Mouse (Mus musculus) midbrain, embryonic 14.5 days (tissue): Measurements from ENCODE around the gene Cenpi. TPM values are rescaled to one million over a fixed set of nuclear protein-coding genes. Genes with fewer than 3 reads are reported as not detected.

ENCODE experiments used
- ATAC-seq: fragments of 200-750 bp; cut with Nextera tagmentation; 2 replicates; pipeline ENCODE4 v1.8.0; 2017; ENCODE audit warnings: moderate number of reproducible peaks, moderate library complexity; ENCODE audit not compliant: low FRiP score, low TSS enrichment
- DNase-seq: peaks from one replicate; pipeline ENCODE4 v3.0.0-alpha.2; 2015
- H3K27ac ChIP-seq: fragments of 300-500 bp; sonication (generic); replicated peaks from 2 replicates; pipeline ENCODE4 v1.5.1; 2014; ENCODE audit warnings: mild to moderate bottlenecking, low read depth, low read length, moderate library complexity
- H3K27me3 ChIP-seq: fragments of 300-500 bp; sonication (generic); 2 replicates; pipeline ENCODE4 v1.6.1; 2014; ENCODE audit warnings: low read length, control low read depth, mixed read lengths; ENCODE audit not compliant: control insufficient read depth, insufficient read depth
- H3K36me3 ChIP-seq: fragments of 300-500 bp; sonication (generic); 2 replicates; pipeline ENCODE4 v1.6.1; 2014; ENCODE audit warnings: low read length, control low read depth; ENCODE audit not compliant: control insufficient read depth, insufficient read depth
- H3K4me1 ChIP-seq: fragments of 300-500 bp; sonication (generic); 2 replicates; pipeline ENCODE4 v1.6.1; 2014; ENCODE audit warnings: mild to moderate bottlenecking, antibody characterized with exemption, low read length, control low read depth; ENCODE audit not compliant: control insufficient read depth, insufficient read depth
- H3K4me2 ChIP-seq: fragments of 300-500 bp; sonication (generic); 2 replicates; pipeline ENCODE4 v1.6.1; 2014; ENCODE audit warnings: mild to moderate bottlenecking, low read length, moderate library complexity
- H3K4me3 ChIP-seq: fragments of 300-500 bp; sonication (generic); replicated peaks from 2 replicates; pipeline ENCODE4 v1.5.1; 2014; ENCODE audit warnings: low read depth, low read length
- H3K9ac ChIP-seq: fragments of 300-500 bp; sonication (generic); replicated peaks from 2 replicates; pipeline ENCODE4 v1.6.1; 2014; ENCODE audit warnings: mild to moderate bottlenecking, low read length, moderate library complexity
- H3K9me3 ChIP-seq: fragments of 300-500 bp; sonication (generic); 2 replicates; pipeline ENCODE4 v1.6.1; 2016; ENCODE audit warnings: low read length, control low read depth, mixed read lengths; ENCODE audit not compliant: control insufficient read depth
- WGBS: fragments of 180-500 bp; shearing (Covaris S2); extraction: QIAGEN DNeasy Blood & Tissue Kit; methylation state at CpG from one replicate; pipeline ENCODE4 v1.1.7; 2014; 5-methylcytosine and 5-hydroxymethylcytosine counted together
- polyA plus RNA-seq: library from polyadenylated mRNA; unstranded; fragments of >200 nt; fragmentation: Nextera tagmentation; extraction: Ambion mirVana; gene quantifications from 2 replicates; pipeline ENCODE4 v1.2.1, GENCODE M21; 2014

Cenpi gene
- polyA plus RNA-seq, 1 experiment from 2014 or later: 8.6 TPM

DNA sequence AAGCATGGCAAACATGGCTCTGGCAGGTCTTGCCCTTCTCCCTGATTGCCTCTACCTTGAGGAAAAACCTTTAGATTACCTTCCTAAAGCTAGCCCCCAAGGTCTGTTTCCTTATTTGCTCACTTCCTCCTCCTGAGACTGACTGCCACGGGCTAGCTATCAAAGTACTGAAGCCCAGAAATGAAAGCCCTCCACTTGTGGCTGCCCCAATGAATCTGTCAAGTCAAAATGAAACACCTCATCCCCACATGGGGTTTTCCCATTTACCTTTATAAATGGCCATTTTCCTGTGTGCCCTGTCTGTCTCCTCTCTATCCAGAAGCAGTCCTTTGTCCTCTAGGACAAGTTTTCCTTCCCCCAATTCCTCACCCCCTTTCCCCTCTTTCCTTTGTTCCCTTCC, 66.3 kb downstream of the Cenpi start:
- Histone ChIP-seq H3K4me3 (no peak overlapping the region), H3K9ac (no peak overlapping the region), H3K36me3 (no peaks in the 10 kb centered on the region), H3K27ac (no peak overlapping the region), H3K27me3 (no peaks in the 10 kb centered on the region), H3K9me3 (no peaks in the 10 kb centered on the region), H3K4me1 (no peaks in the 10 kb centered on the region), H3K4me2 (no peak overlapping the region)
- DNase-seq (no peak), ATAC-seq (no peak)
- WGBS: 61% methylated on average over 1 of the region's 1 CpGs

DNA sequence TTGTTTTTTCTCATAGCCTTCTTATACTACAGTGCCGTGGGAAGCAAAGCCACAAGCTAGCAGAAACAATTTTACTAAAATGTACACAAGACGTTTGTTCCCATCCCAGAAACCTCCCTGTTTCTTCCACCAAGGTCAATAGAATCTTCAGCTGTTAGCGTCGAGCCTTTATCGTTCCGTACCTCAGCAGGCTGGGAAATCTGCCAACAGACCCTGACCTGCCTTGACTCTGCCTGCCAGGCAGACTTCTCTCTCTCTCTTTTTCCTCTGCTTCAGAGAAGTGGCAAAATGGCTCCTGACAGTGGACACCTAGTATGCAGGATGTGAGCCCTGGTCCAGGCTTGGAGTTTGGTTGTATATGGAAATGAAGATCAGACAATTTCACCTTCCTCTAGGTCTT, 77.0 kb downstream of the Cenpi start:
- Histone ChIP-seq H3K4me2 (no peak overlapping the region), H3K9ac (no peak overlapping the region), H3K36me3 (no peaks in the 10 kb centered on the region), H3K27me3 (no peaks in the 10 kb centered on the region), H3K27ac (no peak overlapping the region), H3K9me3 (no peaks in the 10 kb centered on the region), H3K4me3 (no peak overlapping the region), H3K4me1 (no peaks in the 10 kb centered on the region)
- 88% methylated on average over 6 of the region's 6 CpGs for WGBS
- DNase-seq (no peak), ATAC-seq (no peak)

DNA sequence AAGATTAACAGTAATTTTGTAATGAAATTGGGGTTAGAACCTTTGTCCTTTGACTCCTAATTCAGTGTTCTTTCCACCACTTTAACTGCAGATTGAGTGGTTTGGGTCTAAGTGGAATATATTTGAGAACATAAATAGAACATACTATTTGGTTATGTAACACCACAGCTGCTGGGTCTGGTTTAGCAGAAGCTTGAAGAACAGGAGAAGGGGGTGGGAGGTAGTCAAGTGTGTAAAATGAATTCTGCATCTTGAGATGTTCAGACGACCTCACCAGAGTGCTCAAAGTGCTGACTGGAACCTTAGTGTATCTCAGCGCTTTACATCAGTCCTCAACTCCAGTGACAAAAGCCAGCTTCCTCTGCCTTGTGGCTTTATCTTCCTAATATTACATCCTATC, 91.1 kb downstream of the Cenpi start:
- no peak overlapping the region for H3K4me3 ChIP-seq
- no peaks in the 10 kb centered on the region for H3K4me1 ChIP-seq
- no peaks in the 10 kb centered on the region for H3K36me3 ChIP-seq
- no peak for DNase-seq
- H3K9me3 ChIP-seq: no peaks in the 10 kb centered on the region
- H3K9ac ChIP-seq: no peak overlapping the region
- 61% methylated on average over 2 of the region's 2 CpGs for WGBS
- no peak overlapping the region for H3K4me2 ChIP-seq
- H3K27me3 ChIP-seq: no peaks in the 10 kb centered on the region
- no peak overlapping the region for H3K27ac ChIP-seq
- no peak for ATAC-seq

DNA sequence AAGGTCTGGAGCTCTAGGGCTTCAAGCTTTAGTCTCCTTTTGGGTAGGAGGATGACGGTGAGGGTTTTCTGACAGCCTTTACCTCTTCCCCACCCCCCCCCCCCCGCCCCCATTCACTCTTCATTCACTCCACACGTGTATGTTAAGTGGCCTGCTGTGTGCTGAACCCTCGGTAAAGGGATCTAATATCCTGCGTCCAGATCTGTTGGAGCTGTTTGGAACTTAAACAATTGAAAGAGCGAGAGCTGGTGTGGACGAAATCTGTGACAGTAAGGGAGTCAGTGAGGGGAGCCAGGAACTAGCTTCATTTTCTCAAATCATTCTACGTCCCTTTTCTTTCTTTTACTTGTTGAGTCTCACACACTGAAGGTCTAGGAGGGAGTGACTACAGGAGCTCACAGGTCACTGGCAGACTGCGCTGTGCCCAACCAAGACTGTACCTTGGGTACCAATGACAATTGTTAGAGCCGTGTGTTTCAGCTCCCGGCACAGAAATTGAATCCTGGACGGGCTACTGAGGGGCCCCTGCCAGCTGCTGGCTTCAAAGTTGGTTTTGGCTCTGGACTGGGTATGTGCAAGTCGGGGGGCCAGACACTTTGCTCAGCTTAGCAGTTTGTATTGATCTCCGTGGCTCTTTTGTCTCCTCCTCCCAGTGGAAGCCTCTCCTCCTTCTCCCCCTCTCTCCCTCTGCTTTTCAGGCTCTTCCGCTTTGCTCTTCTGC, 96.1 kb downstream of the Cenpi start, which contains the start of gene Drp2:
Gene Drp2 (plus strand): TSS at position 689 of the 721 bp plus-strand sequence.
- 24% methylated on average over 15 of the region's 15 CpGs for WGBS
- Histone ChIP-seq H3K36me3 (no peaks in the 10 kb centered on the region), H3K27ac (peak within 1 kb of the TSS; percentile 83), H3K4me3 (peak within 1 kb of the TSS; percentile 39), H3K9ac (peak within 1 kb of the TSS; percentile 58), H3K4me1 (no peaks in the 10 kb centered on the region), H3K9me3 (no peaks in the 10 kb centered on the region), H3K27me3 (no peaks in the 10 kb centered on the region), H3K4me2 (peak within 1 kb of the TSS; percentile 57)
- peak; percentile 59 for DNase-seq
- peak; percentile 66 for ATAC-seq

DNA sequence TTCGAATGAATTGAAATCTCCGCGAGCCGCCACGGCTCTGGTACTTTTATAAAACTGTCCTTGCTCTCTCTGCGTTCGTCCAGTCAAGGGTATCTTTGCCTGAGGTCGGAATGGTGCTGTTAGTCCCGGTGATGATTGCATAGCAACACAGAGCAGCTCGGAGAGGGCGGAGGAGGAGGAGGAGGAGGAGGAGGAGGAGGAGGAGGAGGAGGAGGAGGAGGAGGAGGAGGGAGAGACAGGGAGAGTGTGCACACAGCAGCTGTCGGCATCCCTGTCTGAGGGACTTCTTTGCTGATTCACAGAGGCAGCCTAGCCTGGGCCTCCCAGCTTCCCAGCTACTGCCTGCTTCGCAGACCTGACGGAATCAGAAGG, 96.7 kb downstream of the Cenpi start:
- DNase-seq (peak; percentile 60), ATAC-seq (peak; percentile 66; the same call in 1 of the 2 replicates)
- no peaks in the 10 kb centered on the region for H3K27me3 ChIP-seq
- H3K9me3 ChIP-seq: no peaks in the 10 kb centered on the region
- peak overlapping the region; percentile 58 for H3K9ac ChIP-seq
- 29% methylated on average over 12 of the region's 14 CpGs for WGBS
- H3K4me3 ChIP-seq: peak overlapping the region; percentile 39
- H3K27ac ChIP-seq: peak overlapping the region; percentile 83
- H3K4me1 ChIP-seq: no peaks in the 10 kb centered on the region
- peak overlapping the region; percentile 57 for H3K4me2 ChIP-seq
- no peaks in the 10 kb centered on the region for H3K36me3 ChIP-seq

DNA sequence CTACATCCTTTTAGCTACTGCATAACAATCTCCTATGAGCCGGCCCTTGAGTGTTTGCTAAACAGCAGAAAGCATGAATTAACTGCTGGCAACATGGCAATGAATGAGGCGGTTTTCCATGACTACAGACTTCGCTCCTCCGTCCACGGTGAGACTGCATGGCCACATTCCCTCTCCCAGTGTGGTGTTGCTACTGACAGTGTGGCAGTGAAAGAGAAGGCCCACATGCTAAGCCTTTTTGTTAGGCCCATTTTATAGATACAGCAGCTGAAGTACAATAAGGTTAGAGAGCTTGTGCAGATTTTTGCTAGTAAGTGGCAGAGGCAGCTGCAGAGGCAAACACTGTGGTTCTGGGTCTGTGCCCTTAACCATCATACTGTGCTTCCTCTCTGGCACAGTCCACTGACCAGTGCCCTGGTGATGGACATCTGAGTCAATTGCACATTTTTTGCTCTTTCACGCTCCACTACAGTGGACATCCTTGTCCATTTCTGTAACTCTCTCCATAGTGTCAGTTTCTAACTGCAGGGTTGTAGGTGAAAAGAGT, 101.5 kb downstream of the Cenpi start:
- Histone ChIP-seq H3K9me3 (no peaks in the 10 kb centered on the region), H3K4me3 (no peak overlapping the region), H3K4me2 (no peak overlapping the region), H3K36me3 (no peaks in the 10 kb centered on the region), H3K9ac (no peak overlapping the region), H3K27me3 (no peaks in the 10 kb centered on the region), H3K27ac (no peak overlapping the region), H3K4me1 (no peaks in the 10 kb centered on the region)
- DNase-seq (no peak), ATAC-seq (no peak)
- WGBS: 71% methylated on average over 6 of the region's 6 CpGs

DNA sequence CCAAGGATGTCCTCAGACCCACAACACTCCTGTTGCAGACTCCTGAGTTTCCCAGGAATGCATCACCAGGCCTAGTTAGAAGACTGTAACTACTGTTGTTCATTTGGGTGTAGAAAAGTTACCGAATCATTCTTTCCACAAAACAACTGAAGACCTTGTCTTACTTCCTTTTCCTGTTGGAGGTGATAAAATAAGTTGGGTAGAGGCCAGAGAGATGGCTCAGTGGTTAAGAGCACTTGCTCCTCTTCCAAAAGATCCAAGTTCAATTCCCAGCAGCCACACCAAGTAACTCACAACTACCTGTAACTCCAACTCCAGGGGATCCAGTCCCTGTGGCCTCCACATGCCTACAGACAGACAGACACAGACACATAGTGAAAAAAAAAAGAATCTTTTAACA, 104.2 kb downstream of the Cenpi start:
- Histone ChIP-seq H3K4me3 (no peak overlapping the region), H3K27me3 (no peaks in the 10 kb centered on the region), H3K9ac (no peak overlapping the region), H3K9me3 (no peaks in the 10 kb centered on the region), H3K36me3 (no peaks in the 10 kb centered on the region), H3K27ac (no peak overlapping the region), H3K4me2 (no peak overlapping the region), H3K4me1 (no peaks in the 10 kb centered on the region)
- no peak for DNase-seq
- 88% methylated on average over 1 of the region's 1 CpGs for WGBS
- no peak for ATAC-seq
